Mouse (Mus musculus): ENCODE measurements at regions not wholly inside any gene's neighbourhood (a gene's known extent, or its start where the extent isn't known, plus 50 kb on each side); places are given as distances from the start of the nearest gene placed in this dataset.

- TF ChIP-seq CTCF (IDR thresholded peaks at IDR 0.05; ENCODE audit: borderline replicate concordance, insufficient read depth, low read length) (no peak), POLR2A (IDR thresholded peaks at IDR 0.05; ENCODE audit: low read depth, low read length) (no peak)
These were observed 94.6 kb upstream of the Kcnd3 start for GRCm38 (mm10) chr3:105357511-105357910.
